Mouse (Mus musculus): ENCODE measurements at regions not wholly inside any gene's neighbourhood (a gene's known extent, or its start where the extent isn't known, plus 50 kb on each side); places are given as distances from the start of the nearest gene placed in this dataset.

GRCm38 (mm10) chrX:11657606-11658254 lies 330.1 kb downstream of the H2al1j start:
- DNase-seq: peak; percentile 47 to 64

DNA sequence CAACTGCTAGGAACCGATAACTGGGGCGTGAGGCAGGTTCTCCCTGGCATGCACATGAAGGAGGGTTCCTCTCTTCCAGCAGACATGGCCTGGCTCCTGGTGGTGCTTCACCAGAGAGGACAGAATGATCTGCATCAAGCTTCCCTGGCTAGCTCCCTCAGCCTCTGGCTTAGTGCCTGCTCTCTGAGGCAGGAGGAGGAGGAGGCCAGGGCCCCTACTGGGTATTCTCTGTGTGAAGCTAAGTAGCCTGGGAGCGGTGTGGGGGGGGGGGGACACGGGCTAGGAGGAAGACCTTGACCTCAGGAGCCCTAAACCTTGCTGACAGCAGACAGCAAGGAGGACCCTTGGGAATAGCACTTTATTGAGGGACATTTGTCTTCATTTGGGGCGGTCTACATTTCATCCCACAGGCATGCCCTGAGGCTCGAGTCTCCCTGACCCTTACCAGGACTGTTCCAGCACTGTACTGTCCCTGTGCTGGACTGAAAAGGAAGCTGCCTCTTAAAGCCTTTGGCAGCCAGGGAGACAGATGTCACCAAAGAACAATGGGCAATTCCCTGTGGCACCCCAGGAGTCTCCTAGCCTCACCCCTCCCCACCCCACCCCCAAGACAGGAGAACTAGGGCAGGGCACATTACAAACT lies 335.7 kb downstream of the H2al1j start:
- peak; percentile 60 to 73 for DNase-seq

DNA sequence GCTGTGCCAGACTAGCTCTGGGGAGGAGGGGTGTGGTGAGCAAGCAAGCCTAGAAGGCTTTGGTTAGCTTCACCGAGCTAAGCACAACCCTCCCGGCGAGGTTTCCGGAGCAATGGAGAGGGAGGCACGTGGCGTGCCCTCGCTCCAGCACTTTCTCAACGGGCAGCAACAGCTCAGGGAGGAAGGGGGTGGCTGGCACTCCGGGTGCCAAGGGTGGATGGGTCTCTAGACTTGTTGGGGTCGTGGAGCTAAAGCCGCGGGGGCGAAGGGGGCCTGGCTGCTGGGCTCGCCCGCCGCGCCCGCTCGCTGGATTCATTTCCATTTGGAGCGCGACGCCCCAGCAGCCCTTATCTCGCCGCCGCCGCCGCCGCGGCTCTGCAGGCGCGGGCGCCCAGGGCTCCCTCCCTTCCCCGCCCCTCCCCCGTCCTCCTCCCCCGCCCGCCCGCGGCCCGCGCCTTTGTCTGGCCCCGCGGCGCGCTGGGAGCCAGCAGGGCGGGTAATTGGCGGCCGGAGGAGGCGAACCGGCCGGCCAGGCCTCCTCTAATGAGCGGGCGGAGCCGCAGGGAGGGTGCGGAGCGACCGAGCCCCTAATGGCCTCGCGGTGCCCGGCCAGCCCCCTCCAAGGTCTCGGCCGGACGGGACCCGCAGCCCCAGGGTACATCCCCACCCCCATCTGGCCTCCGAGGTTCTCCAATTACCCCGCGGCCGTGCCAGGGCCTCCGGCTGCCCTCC lies 336.9 kb downstream of the H2al1j start:
- peak; percentile 61 to 78 for DNase-seq

- DNase-seq: peak; percentile 34 to 51
These were observed 337.7 kb downstream of the H2al1j start for GRCm38 (mm10) chrX:11665077-11665974.

DNA sequence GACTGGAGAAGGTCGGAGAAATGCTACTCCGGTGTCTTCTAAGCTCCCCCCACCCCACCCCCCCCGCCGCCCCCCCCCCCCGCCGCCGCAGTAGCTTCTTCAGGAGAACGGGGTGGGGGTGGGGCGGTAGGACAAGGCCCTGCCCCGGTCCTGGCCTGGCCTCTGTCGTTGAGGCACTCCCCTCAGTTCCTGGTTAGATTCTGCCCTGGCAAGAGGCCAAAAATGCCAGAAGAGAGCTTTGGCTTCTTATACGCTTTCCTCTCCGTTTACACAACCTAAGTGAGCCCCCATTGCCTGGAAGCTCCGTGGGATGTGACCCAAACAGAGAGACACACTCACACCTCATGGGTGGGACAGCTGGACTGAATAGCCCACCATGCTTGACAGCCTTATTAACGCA lies 338.9 kb downstream of the H2al1j start:
- peak in 1 of 2 experiments; percentile 50 for DNase-seq

DNA sequence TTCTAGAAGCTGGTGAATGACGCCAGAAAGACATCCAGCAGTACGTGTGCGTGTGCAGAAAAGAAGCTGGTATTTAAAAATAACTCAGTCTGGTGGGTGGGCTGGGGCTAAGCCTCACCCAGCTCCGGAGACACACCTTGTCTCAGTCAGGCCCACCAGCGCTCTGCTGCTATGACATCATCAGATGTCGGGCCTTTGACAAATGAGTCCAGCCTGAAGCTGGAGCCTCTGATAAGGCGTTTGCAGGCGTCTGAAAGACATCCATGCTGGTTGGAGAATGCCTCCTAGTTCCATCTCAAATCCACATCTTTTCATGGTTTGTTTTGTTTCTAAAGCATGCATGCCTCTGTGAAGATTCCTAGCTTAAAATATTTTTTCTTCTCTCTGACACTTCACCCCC lies 344.2 kb downstream of the H2al1j start:
- no peak for DNase-seq

DNA sequence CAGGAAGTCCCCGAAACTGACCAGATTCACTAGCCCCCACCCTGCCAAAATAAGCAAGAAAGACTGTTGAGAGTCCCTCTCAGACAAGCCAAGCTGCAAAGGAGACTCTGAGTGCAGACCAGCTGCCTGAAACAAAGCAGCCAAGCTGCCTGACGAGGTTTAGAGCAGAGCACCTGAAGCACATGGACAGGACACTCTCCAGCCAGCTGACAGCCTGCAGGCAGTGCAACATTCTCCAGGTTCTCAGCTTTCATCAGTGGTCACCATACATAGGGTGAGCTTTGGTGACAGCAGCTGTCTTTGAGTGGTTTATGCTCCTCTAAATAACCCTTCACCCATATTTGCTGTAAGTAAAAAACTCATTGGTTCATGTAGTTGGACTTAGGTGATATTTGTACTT lies 350.5 kb downstream of the H2al1j start:
- DNase-seq: no peak

GRCm38 (mm10) chrX:11681274-11681673 lies 353.7 kb downstream of the H2al1j start:
- no peak for DNase-seq

GRCm38 (mm10) chrX:11689989-11690405 lies 362.4 kb downstream of the H2al1j start:
- peak in 1 of 2 experiments; percentile 4 for DNase-seq

DNA sequence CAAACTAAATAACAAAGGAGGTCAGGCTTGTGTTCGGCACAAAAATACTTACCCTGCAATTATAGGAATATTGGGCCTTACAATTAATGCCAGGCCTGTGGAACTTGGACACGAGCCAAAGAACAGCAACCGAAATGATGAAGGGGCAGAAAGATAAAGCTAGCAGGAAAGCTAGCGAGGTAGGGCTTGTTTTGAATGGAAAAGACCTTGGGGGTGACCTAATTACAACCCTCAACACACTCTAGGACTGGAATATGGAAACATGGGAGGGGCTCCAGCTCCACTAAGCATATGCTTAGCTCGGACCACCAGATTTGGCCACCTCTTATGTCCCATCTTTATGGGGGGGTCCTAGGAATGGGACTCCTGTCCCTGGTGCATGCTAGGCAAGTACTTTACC lies 362.8 kb downstream of the H2al1j start:
- DNase-seq: no peak

DNA sequence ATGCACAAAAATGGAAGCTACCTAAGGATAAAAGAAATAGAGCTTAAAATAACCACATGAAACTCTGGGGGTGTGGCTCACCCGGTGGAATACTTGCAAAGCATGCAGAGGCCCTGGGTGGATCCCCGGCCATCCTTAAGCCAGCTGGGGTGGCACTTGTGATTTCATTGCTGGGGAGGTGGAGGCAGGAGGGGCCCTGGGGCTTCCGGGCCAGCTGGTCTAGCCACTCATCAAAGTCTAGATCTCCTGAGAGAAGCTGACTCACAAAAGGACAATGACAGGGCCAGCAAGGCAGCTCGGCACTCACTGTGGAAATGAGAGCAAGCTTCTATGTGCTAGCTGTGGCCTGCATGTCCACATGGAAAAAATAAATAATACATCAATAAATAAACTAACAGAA lies 363.4 kb downstream of the H2al1j start:
- DNase-seq: no peak

DNA sequence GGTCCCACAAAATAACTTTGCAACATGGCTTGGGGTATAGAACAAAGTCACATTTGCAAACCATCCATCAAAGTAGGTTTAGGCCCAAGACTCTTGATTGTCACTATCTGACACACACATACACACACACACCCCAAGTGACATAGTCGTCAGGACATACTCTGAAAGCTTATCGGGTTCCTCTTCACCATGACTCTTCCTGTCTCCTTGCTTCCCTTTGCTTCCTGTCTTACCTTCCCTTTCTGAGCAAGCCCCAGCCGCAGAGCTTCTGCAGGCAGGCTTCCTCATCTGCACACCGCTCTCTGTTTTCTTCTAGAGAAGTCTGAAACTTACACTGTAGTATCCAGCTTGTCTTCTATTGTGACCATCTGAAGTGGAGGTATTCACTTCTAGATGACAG lies 368.9 kb downstream of the H2al1j start:
- DNase-seq: no peak

- DNase-seq: no peak
These were observed 373.5 kb downstream of the H2al1j start for GRCm38 (mm10) chrX:11701095-11701494.

GRCm38 (mm10) chrX:11705851-11706557 lies 378.4 kb downstream of the H2al1j start:
- DNase-seq: no peak

- no peak for DNase-seq
These were observed 379.7 kb downstream of the H2al1j start for GRCm38 (mm10) chrX:11707330-11707729.

DNA sequence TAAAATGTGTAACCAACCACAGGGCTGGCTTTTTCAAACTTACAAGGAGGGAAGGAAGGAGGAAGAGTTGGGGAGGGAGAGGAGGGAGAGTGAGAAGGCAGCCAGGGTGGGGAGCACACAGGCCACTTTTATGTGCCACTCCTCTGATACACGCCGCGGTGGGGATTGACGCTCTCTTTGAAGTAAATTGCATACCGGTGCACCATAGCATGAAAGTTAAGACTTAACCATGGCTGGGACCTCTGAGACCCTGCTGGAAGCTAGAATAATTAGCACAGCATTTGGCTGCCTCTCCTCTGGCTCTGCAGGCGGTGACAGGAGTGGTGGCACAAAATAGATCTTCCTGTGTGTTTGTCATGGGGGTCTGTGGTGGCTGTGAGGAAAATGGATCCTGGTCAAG lies 380.7 kb downstream of the H2al1j start:
- DNase-seq: no peak

GRCm38 (mm10) chrX:11709326-11709725 lies 381.7 kb downstream of the H2al1j start:
- DNase-seq: no peak

DNA sequence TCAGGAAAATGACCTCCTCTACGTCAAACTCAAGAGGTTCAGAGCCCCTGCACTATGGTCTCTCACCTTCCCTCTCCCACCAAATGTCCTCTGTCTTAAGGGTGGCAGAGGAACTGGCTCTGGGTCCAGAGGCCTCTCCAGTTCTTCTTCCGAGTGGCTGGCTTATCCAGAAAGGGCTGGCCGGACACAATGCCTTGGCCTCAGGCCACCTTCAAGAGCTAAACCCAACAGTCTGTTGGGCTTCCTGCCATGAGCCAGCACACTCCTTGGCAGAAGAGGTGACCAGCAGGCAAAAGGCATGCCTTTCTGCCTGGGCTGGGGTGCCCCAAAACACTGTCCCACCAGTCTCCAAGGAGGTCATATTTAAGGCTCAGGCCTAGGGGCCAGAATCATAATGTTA lies 385.8 kb downstream of the H2al1j start:
- peak; percentile 28 to 38 for DNase-seq

GRCm38 (mm10) chrX:11716773-11717172 lies 389.2 kb downstream of the H2al1j start:
- DNase-seq: no peak

DNA sequence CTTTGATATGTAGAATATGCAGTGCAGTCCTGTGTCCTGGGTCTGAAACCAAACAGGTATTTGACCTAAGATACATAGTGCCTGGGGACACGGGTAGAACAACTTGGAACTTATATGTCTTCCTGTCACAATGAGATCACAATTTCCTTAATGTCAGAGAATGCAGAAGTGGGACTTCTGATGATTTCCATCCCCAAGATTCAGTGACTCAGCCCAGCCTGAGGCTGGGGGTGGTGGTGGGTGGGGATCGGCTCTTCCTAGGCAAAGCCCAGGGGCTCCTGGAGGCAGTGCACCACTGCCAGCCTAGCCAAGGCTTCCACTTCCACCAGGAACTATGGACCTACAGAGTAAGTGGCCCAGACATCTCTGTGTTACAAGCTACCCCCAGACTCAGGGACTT lies 391.2 kb downstream of the H2al1j start:
- no peak for DNase-seq

GRCm38 (mm10) chrX:11720517-11720916 lies 392.9 kb downstream of the H2al1j start:
- DNase-seq: peak; percentile 61 to 68

- no peak for DNase-seq
These were observed 395.1 kb downstream of the H2al1j start for GRCm38 (mm10) chrX:11722730-11723129.
